Mouse (Mus musculus) stomach, embryonic 16.5 days (tissue): ENCODE results near the gene Vmn2r18. TPM values are rescaled to one million over a fixed set of nuclear protein-coding genes. Genes with fewer than 3 reads are reported as not detected.

Source experiments
- ATAC-seq: fragments of 200-750 bp; cut with Nextera tagmentation; 2 replicates; pipeline ENCODE4 v1.8.0; 2017; ENCODE audit warnings: moderate number of reproducible peaks, moderate TSS enrichment; ENCODE audit not compliant: insufficient read depth, low FRiP score
- H3K27ac ChIP-seq: fragments of 300-500 bp; sonication (generic); 2 replicates; pipeline ENCODE4 v1.5.1; 2014; ENCODE audit warnings: low read length
- H3K27me3 ChIP-seq: fragments of 300-500 bp; sonication (generic); 2 replicates; pipeline ENCODE4 v1.6.1; 2014; ENCODE audit warnings: low read length, control low read depth, mixed read lengths; ENCODE audit not compliant: control insufficient read depth, insufficient read depth
- H3K36me3 ChIP-seq: fragments of 300-500 bp; sonication (generic); 2 replicates; pipeline ENCODE4 v1.6.1; 2014; ENCODE audit warnings: low read length; ENCODE audit not compliant: control insufficient read depth, insufficient read depth
- H3K4me1 ChIP-seq: fragments of 300-500 bp; sonication (generic); 2 replicates; pipeline ENCODE4 v1.6.1; 2014; ENCODE audit warnings: low read length, control low read depth, mixed read lengths; ENCODE audit not compliant: control insufficient read depth, insufficient read depth
- H3K4me2 ChIP-seq: fragments of 300-500 bp; sonication (generic); 2 replicates; pipeline ENCODE4 v1.6.1; 2014; ENCODE audit warnings: low read depth, low read length, mixed read lengths
- H3K4me3 ChIP-seq: fragments of 300-500 bp; sonication (generic); replicated peaks from 2 replicates; pipeline ENCODE4 v1.5.1; 2014; ENCODE audit warnings: mild to moderate bottlenecking, low read length
- H3K9ac ChIP-seq: fragments of 300-500 bp; sonication (generic); 2 replicates; pipeline ENCODE4 v1.6.1; 2014; ENCODE audit warnings: low read length
- H3K9me3 ChIP-seq: fragments of 300-500 bp; sonication (generic); replicated peaks from 2 replicates; pipeline ENCODE4 v1.6.1; 2016; ENCODE audit warnings: low read length, control low read depth; ENCODE audit not compliant: control insufficient read depth
- WGBS: fragments of 180-500 bp; shearing (Covaris S2); extraction: QIAGEN DNeasy Blood & Tissue Kit; methylation state at CpG from one replicate; pipeline ENCODE4 v1.1.7; 2014; 5-methylcytosine and 5-hydroxymethylcytosine counted together
- polyA plus RNA-seq: library from polyadenylated mRNA; unstranded; fragments of >200 nt; fragmentation: Nextera tagmentation; extraction: Ambion mirVana; gene quantifications from 2 replicates; pipeline ENCODE4 v1.2.1, GENCODE M21; 2015

The Vmn2r18 gene
- polyA plus RNA-seq = 0.07 TPM in 1 of 2 replicates, not detected in the other

- Histone ChIP-seq H3K4me2 (no peak within 1 kb of the TSS), H3K4me1 (no peaks in the 10 kb centered on the region), H3K27me3 (no peaks in the 10 kb centered on the region), H3K9me3 (no peaks in the 10 kb centered on the region), H3K9ac (no peak within 1 kb of the TSS), H3K4me3 (no peak within 1 kb of the TSS), H3K36me3 (no peaks in the 10 kb centered on the region), H3K27ac (no peak within 1 kb of the TSS)
- WGBS = 82% methylated on average over 3 of the region's 3 CpGs
- ATAC-seq = no peak
Observed at GRCm38 (mm10) chr5:151605921-151606320, at the start of gene Vmn2r18. TSS of gene Vmn2r18 (minus strand) at chr5:151606021.

- Histone ChIP-seq H3K4me2 (peak overlapping the region; percentile 85), H3K4me3 (peak overlapping the region; percentile 71; the same call in 1 of the 2 replicates), H3K27ac (no peak overlapping the region; the same call in 1 of the 2 replicates), H3K9me3 (no peaks in the 10 kb centered on the region), H3K9ac (no peak overlapping the region), H3K4me1 (peaks cover 11% of the 10 kb centered on the region), H3K27me3 (no peaks in the 10 kb centered on the region), H3K36me3 (peaks cover 4% of the 10 kb centered on the region; the same call in 1 of the 2 replicates)
- 63% methylated on average over 3 of the region's 3 CpGs for WGBS
- ATAC-seq = no peak
Observed at GRCm38 (mm10) chr5:151651411-151651784, 45.6 kb upstream of the Vmn2r18 start.

GRCm38 (mm10) chr5:151650700-151651410 lies 45.0 kb upstream of the Vmn2r18 start, which contains the start of gene Rfc3:
TSS of gene Rfc3 (minus strand) at chr5:151651242.
- H3K27me3 ChIP-seq = no peaks in the 10 kb centered on the region
- WGBS = under 1% methylated on average over 41 of the region's 42 CpGs
- peaks cover 7% of the 10 kb centered on the region; the same call in 1 of the 2 replicates for H3K36me3 ChIP-seq

GRCm38 (mm10) chr5:151644845-151645244 lies 39.0 kb upstream of the Vmn2r18 start:
- ATAC-seq = no peak
- Histone ChIP-seq H3K9me3 (no peaks in the 10 kb centered on the region), H3K27me3 (no peaks in the 10 kb centered on the region), H3K4me3 (no peak overlapping the region), H3K36me3 (peaks cover 24% of the 10 kb centered on the region), H3K9ac (no peak overlapping the region), H3K27ac (no peak overlapping the region), H3K4me1 (peaks cover 6% of the 10 kb centered on the region), H3K4me2 (no peak overlapping the region)
- WGBS = 93% methylated on average over 7 of the region's 7 CpGs

More at GRCm38 (mm10) chr5:151650700-151651410, 45.0 kb upstream of the Vmn2r18 start, which contains the start of gene Rfc3:
- H3K4me2 ChIP-seq = peak within 1 kb of the TSS; percentile 85
- H3K9ac ChIP-seq = peak within 1 kb of the TSS; percentile 79
- no peaks in the 10 kb centered on the region for H3K9me3 ChIP-seq
- peaks cover 11% of the 10 kb centered on the region for H3K4me1 ChIP-seq
- peak; percentile 99 for ATAC-seq
- H3K4me3 ChIP-seq = peak within 1 kb of the TSS; percentile 71
- H3K27ac ChIP-seq = peak within 1 kb of the TSS; percentile 63

GRCm38 (mm10) chr5:151642867-151643266 lies 37.0 kb upstream of the Vmn2r18 start:
- H3K4me2 ChIP-seq = no peak overlapping the region
- 78% methylated on average over 5 of the region's 5 CpGs for WGBS
- no peak overlapping the region for H3K4me3 ChIP-seq
- ATAC-seq = no peak
- no peaks in the 10 kb centered on the region for H3K4me1 ChIP-seq
- no peak overlapping the region for H3K9ac ChIP-seq
- no peaks in the 10 kb centered on the region for H3K27me3 ChIP-seq
- H3K36me3 ChIP-seq = peaks cover 21% of the 10 kb centered on the region
- H3K27ac ChIP-seq = no peak overlapping the region
- no peaks in the 10 kb centered on the region for H3K9me3 ChIP-seq

- no peak overlapping the region for H3K27ac ChIP-seq
- no peak for ATAC-seq
- no peak overlapping the region for H3K4me3 ChIP-seq
- 100% methylated on average over 1 of the region's 1 CpGs for WGBS
- H3K9me3 ChIP-seq = no peaks in the 10 kb centered on the region
- no peak overlapping the region for H3K9ac ChIP-seq
- no peaks in the 10 kb centered on the region for H3K27me3 ChIP-seq
- no peaks in the 10 kb centered on the region for H3K4me1 ChIP-seq
- H3K36me3 ChIP-seq = peaks cover 21% of the 10 kb centered on the region
- H3K4me2 ChIP-seq = no peak overlapping the region
Observed at GRCm38 (mm10) chr5:151642102-151642501, 36.3 kb upstream of the Vmn2r18 start.

GRCm38 (mm10) chr5:151601696-151602095 lies 4.1 kb downstream of the Vmn2r18 start:
- no peak overlapping the region for H3K4me2 ChIP-seq
- H3K36me3 ChIP-seq = no peaks in the 10 kb centered on the region
- ATAC-seq = no peak
- H3K27ac ChIP-seq = no peak overlapping the region
- WGBS = 40% methylated on average over 1 of the region's 1 CpGs
- H3K9ac ChIP-seq = no peak overlapping the region
- H3K4me3 ChIP-seq = no peak overlapping the region
- H3K4me1 ChIP-seq = no peaks in the 10 kb centered on the region
- H3K27me3 ChIP-seq = no peaks in the 10 kb centered on the region
- no peaks in the 10 kb centered on the region for H3K9me3 ChIP-seq

Other genes starting within 250 kb of the Vmn2r18 start
- gene Gm42906, start 177.9 kb downstream of the Vmn2r18 start, polyA plus RNA-seq = not detected in 2 replicates
- gene Rfc3, start 45.2 kb upstream of the Vmn2r18 start, polyA plus RNA-seq = 66.1 and 73.4 TPM in 2 replicates